9 mouse cellular contexts compared by ENCODE assay signal in genomic region chr19:3724779-3725178, GRCm38 (mm10). TPM values are rescaled to one million over a fixed set of nuclear protein-coding genes. Genes with fewer than 3 reads are reported as not detected.
DNase-seq lines count a peak whose midpoint lies in the region; ATAC-seq and TF ChIP-seq lines count a peak whose summit lies in the region.
"Had no signal": no experiment of that assay in that cellular context is flagged by ENCODE, and none has a peak within 500 bp of the region (broad histone marks: within the 10 kb centered on the region; RNA-seq: fewer than 3 reads in every experiment).

No protein-coding gene starts in this region.

- DNase-seq in forebrain, embryonic 10.5 days (ENCODE audit: extremely low spot score, low spot score), result peak; percentile 63
- DNase-seq in ovary, postnatal 14 days (ENCODE audit: low spot score), result peak; percentile 59
- DNase-seq in ovary, postnatal 10 days (ENCODE audit: low spot score), result no peak
- peak; percentile 73 for DNase-seq in cerebellum, adult 8-10 months
- DNase-seq in heart, adult 9 months (ENCODE audit: low spot score in 2 of 2), result peak; percentile 66 to 77
- DNase-seq in limb, embryonic 14.5 days (ENCODE audit: low spot score), result peak; percentile 65

- TF ChIP-seq CTCF in small intestine, adult 2 months (IDR thresholded peaks at IDR 0.05; ENCODE audit: extremely low read depth, insufficient read length, insufficient replicate concordance, low read depth, low read length), result peak; percentile 73; the same call in 1 of the 2 replicates

- TF ChIP-seq POLR2A in limb, embryonic 14.5 days (IDR thresholded peaks at IDR 0.05; ENCODE audit: borderline replicate concordance, extremely low read depth, insufficient read depth, insufficient read length), result no peak
- no peak for TF ChIP-seq POLR2A in small intestine, adult 2 months (IDR thresholded peaks at IDR 0.05; ENCODE audit: low read depth, low read length)

- H3K9me3 ChIP-seq in forebrain, embryonic 10.5 days, result peaks cover 8% of the 10 kb centered on the region; the same call in 1 of the 2 replicates
- peaks cover 3% of the 10 kb centered on the region; the same call in 1 of the 2 replicates for H3K9me3 ChIP-seq in forebrain, embryonic 16.5 days (ENCODE audit: control insufficient read depth, low read length)
- no peaks in the 10 kb centered on the region for H3K9me3 ChIP-seq in limb, embryonic 14.5 days (ENCODE audit: control insufficient read depth, low read length)
- H3K9me3 ChIP-seq: stomach, embryonic 15.5 days had no signal

- WGBS in forebrain, embryonic 10.5 days, result 35% methylated on average over 1 of the region's 1 CpGs
- WGBS in forebrain, embryonic 16.5 days, result 29% methylated on average over 1 of the region's 1 CpGs
- WGBS in limb, embryonic 14.5 days, result 23% methylated on average over 1 of the region's 1 CpGs
- WGBS in small intestine, adult 2 months, result 3% methylated on average over 1 of the region's 1 CpGs

- ATAC-seq in forebrain, embryonic 16.5 days, result no peak
- ATAC-seq in limb, embryonic 14.5 days (ENCODE audit: low FRiP score, low read depth), result no peak

- no peak overlapping the region for H3K4me2 ChIP-seq in forebrain, embryonic 16.5 days (ENCODE audit: low read length)
- H3K4me2 ChIP-seq in limb, embryonic 14.5 days (replicated peaks; ENCODE audit: low read depth, low read length, severe bottlenecking), result no peak overlapping the region
- H3K4me2 ChIP-seq: stomach, embryonic 15.5 days had no signal

- H3K36me3 ChIP-seq in forebrain, embryonic 10.5 days (replicated peaks), result no peaks in the 10 kb centered on the region
- H3K36me3 ChIP-seq in forebrain, embryonic 16.5 days (ENCODE audit: control insufficient read depth, insufficient read depth), result no peaks in the 10 kb centered on the region
- no peaks in the 10 kb centered on the region for H3K36me3 ChIP-seq in limb, embryonic 14.5 days (ENCODE audit: control insufficient read depth, insufficient read depth, low read length)
- H3K36me3 ChIP-seq in small intestine, adult 2 months (ENCODE audit: control insufficient read depth, insufficient read depth, low read length), result no peaks in the 10 kb centered on the region
- H3K36me3 ChIP-seq: stomach, embryonic 15.5 days had no signal

- H3K4me1 ChIP-seq in forebrain, embryonic 10.5 days, result peaks cover 4% of the 10 kb centered on the region
- H3K4me1 ChIP-seq in forebrain, embryonic 16.5 days (replicated peaks; ENCODE audit: control insufficient read depth, insufficient read depth, low read length), result no peaks in the 10 kb centered on the region
- no peaks in the 10 kb centered on the region; the same call in 1 of the 2 replicates for H3K4me1 ChIP-seq in limb, embryonic 14.5 days (ENCODE audit: control insufficient read depth, insufficient read depth, low read length)
- no peaks in the 10 kb centered on the region for H3K4me1 ChIP-seq in small intestine, adult 2 months (ENCODE audit: control insufficient read depth, insufficient read depth, insufficient read length, low read length)
- H3K4me1 ChIP-seq: stomach, embryonic 15.5 days had no signal

- no peak overlapping the region for H3K9ac ChIP-seq in forebrain, embryonic 16.5 days (replicated peaks; ENCODE audit: low read depth, low read length)
- H3K9ac ChIP-seq in limb, embryonic 14.5 days (ENCODE audit: low read depth, low read length, severe bottlenecking), result no peak overlapping the region
- H3K9ac ChIP-seq: stomach, embryonic 15.5 days had no signal

- H3K27ac ChIP-seq in forebrain, embryonic 10.5 days, result no peak overlapping the region
- H3K27ac ChIP-seq in forebrain, embryonic 16.5 days (ENCODE audit: low read length), result no peak overlapping the region
- no peak overlapping the region for H3K27ac ChIP-seq in limb, embryonic 14.5 days (replicated peaks; ENCODE audit: low read depth, low read length)
- H3K27ac ChIP-seq in small intestine, adult 2 months (ENCODE audit: insufficient read depth, low read depth, low read length), result no peak overlapping the region
- H3K27ac ChIP-seq: stomach, embryonic 15.5 days had no signal

- no peak overlapping the region for H3K4me3 ChIP-seq in forebrain, embryonic 10.5 days
- no peak overlapping the region for H3K4me3 ChIP-seq in forebrain, embryonic 16.5 days (replicated peaks; ENCODE audit: low read length)
- no peak overlapping the region for H3K4me3 ChIP-seq in limb, embryonic 14.5 days (replicated peaks; ENCODE audit: low read length)
- H3K4me3 ChIP-seq in small intestine, adult 2 months (ENCODE audit: low read depth, low read length), result no peak overlapping the region
- H3K4me3 ChIP-seq: stomach, embryonic 15.5 days had no signal

- no peaks in the 10 kb centered on the region for H3K27me3 ChIP-seq in forebrain, embryonic 10.5 days (ENCODE audit: poor library complexity, severe bottlenecking)
- H3K27me3 ChIP-seq in forebrain, embryonic 16.5 days (replicated peaks; ENCODE audit: control insufficient read depth, insufficient read depth, low read length), result no peaks in the 10 kb centered on the region
- no peaks in the 10 kb centered on the region for H3K27me3 ChIP-seq in limb, embryonic 14.5 days (ENCODE audit: control insufficient read depth, insufficient read depth, low read length)
- no peaks in the 10 kb centered on the region for H3K27me3 ChIP-seq in small intestine, adult 2 months (ENCODE audit: control insufficient read depth, insufficient read depth, low read length)
- H3K27me3 ChIP-seq: stomach, embryonic 15.5 days had no signal

RNA-seq across cellular contexts. Expression of gene 1810055G02Rik, which starts 16.7 kb away (rescaled TPM):
- 44.9 and 47.7 TPM in 2 replicates for polyA plus RNA-seq in forebrain, embryonic 10.5 days (2016; fragmentation: Nextera tagmentation; extraction: Ambion mirVana)
- polyA plus RNA-seq in forebrain, embryonic 16.5 days (2015; fragmentation: Nextera tagmentation; extraction: Ambion mirVana), result 37.2 and 38.7 TPM in 2 replicates
- polyA plus RNA-seq in limb, embryonic 14.5 days (2012; rRNA removed), result 76.0 and 94.1 TPM in 2 replicates
- 56.4 and 56.9 TPM in 2 replicates for polyA plus RNA-seq in limb, embryonic 14.5 days (2014; fragmentation: Nextera tagmentation; extraction: Ambion mirVana)
- 180 and 300 TPM in 2 replicates for polyA plus RNA-seq in small intestine, adult 2 months (2012; rRNA removed)

RNA-seq across cellular contexts. Expression of gene Lrp5, which starts 38.4 kb away (rescaled TPM):
- polyA plus RNA-seq in forebrain, embryonic 10.5 days (2016; fragmentation: Nextera tagmentation; extraction: Ambion mirVana), result 3.6 and 3.9 TPM in 2 replicates
- polyA plus RNA-seq in forebrain, embryonic 16.5 days (2015; fragmentation: Nextera tagmentation; extraction: Ambion mirVana), result 1.8 and 2.3 TPM in 2 replicates
- 36.3 and 48.4 TPM in 2 replicates for polyA plus RNA-seq in limb, embryonic 14.5 days (2012; rRNA removed)
- 9.5 and 9.8 TPM in 2 replicates for polyA plus RNA-seq in limb, embryonic 14.5 days (2014; fragmentation: Nextera tagmentation; extraction: Ambion mirVana)
- polyA plus RNA-seq in small intestine, adult 2 months (2012; rRNA removed), result 50.9 and 96.7 TPM in 2 replicates

RNA-seq across cellular contexts. Expression of gene Kmt5b, which starts 42.4 kb away (rescaled TPM):
- 29.2 and 29.3 TPM in 2 replicates for polyA plus RNA-seq in forebrain, embryonic 10.5 days (2016; fragmentation: Nextera tagmentation; extraction: Ambion mirVana)
- 56.7 and 58.5 TPM in 2 replicates for polyA plus RNA-seq in forebrain, embryonic 16.5 days (2015; fragmentation: Nextera tagmentation; extraction: Ambion mirVana)
- 36.5 TPM in 2 replicates for polyA plus RNA-seq in limb, embryonic 14.5 days (2012; rRNA removed)
- 25.2 and 31.8 TPM in 2 replicates for polyA plus RNA-seq in limb, embryonic 14.5 days (2014; fragmentation: Nextera tagmentation; extraction: Ambion mirVana)
- polyA plus RNA-seq in small intestine, adult 2 months (2012; rRNA removed), result 7.4 and 16.8 TPM in 2 replicates
